Mouse (Mus musculus) MEL (cell line): ENCODE results near the gene BC025920. TPM values are rescaled to one million over a fixed set of nuclear protein-coding genes. Genes with fewer than 3 reads are reported as not detected.

Experiments
- DNase-seq: peaks from one replicate; pipeline ENCODE4 v3.0.0; 2011; ENCODE audit warnings: low read depth, low spot score
- H3K27ac ChIP-seq: 2 replicates; pipeline ENCODE4 v1.5.1; 2012; ENCODE audit warnings: low read depth, mild to moderate bottlenecking, control low read depth, low read length, moderate library complexity; ENCODE audit not compliant: control insufficient read depth
- H3K27me3 ChIP-seq, 2 experiments: fragments of 150-350 bp in 1 of 2; sonication (generic) in 1 of 2; 2 replicates each; pipeline ENCODE4 v1.6.1; 2012; ENCODE audit warnings: low read length in 2 of 2, mild to moderate bottlenecking in 2 of 2, improper control_type of control experiment in 1 of 2, moderate library complexity in 1 of 2; ENCODE audit not compliant: insufficient read depth in 2 of 2, control insufficient read depth in 1 of 2
- H3K36me3 ChIP-seq, 2 experiments: 2 replicates each; pipeline ENCODE4 v1.6.1; 2012 to 2014; ENCODE audit warnings: low read length in 2 of 2, improper control_type of control experiment in 1 of 2, inconsistent platforms in 1 of 2, mild to moderate bottlenecking in 1 of 2; ENCODE audit not compliant: insufficient read depth in 2 of 2, control insufficient read depth in 1 of 2
- H3K4me1 ChIP-seq, 2 experiments: fragments of 150-350 bp in 1 of 2; sonication (generic) in 1 of 2; 2 replicates each; pipeline ENCODE4 v1.6.1; 2012; ENCODE audit warnings: low read length in 2 of 2, improper control_type of control experiment in 1 of 2, mild to moderate bottlenecking in 1 of 2; ENCODE audit not compliant: insufficient read depth in 2 of 2, control insufficient read depth in 1 of 2
- H3K4me3 ChIP-seq, 2 experiments: fragments of 150-350 bp in 1 of 2; sonication (generic) in 1 of 2; 2 replicates each; pipeline ENCODE4 v1.5.1; 2012; ENCODE audit warnings: low read depth in 2 of 2, low read length in 2 of 2, mild to moderate bottlenecking in 2 of 2, moderate library complexity in 2 of 2, control low read depth in 1 of 2, improper control_type of control experiment in 1 of 2; ENCODE audit not compliant: control insufficient read depth in 1 of 2, insufficient read depth in 1 of 2
- H3K79me2 ChIP-seq: 2 replicates; pipeline ENCODE4 v1.6.1; 2012; ENCODE audit warnings: mild to moderate bottlenecking, low read length, moderate library complexity; ENCODE audit not compliant: control insufficient read depth, poor library complexity, insufficient read depth
- H3K9ac ChIP-seq: 2 replicates; pipeline ENCODE4 v1.6.1; 2012; ENCODE audit warnings: low read depth, mild to moderate bottlenecking, control low read depth, low read length, moderate library complexity; ENCODE audit not compliant: control insufficient read depth, poor library complexity, severe bottlenecking
- H3K9me3 ChIP-seq: fragments of 150-350 bp; sonication (generic); replicated peaks from 2 replicates; pipeline ENCODE4 v1.6.1; 2012; ENCODE audit warnings: mild to moderate bottlenecking, low read length, improper control_type of control experiment, moderate library complexity; ENCODE audit not compliant: insufficient read depth
- BHLHE40 ChIP-seq: IDR thresholded peaks from 2 replicates; pipeline ENCODE4 v1.6.1; 2012; ENCODE audit warnings: low read depth, mild to moderate bottlenecking, inconsistent platforms, low read length, improper control_type of control experiment, borderline replicate concordance
- CHD1 ChIP-seq: IDR thresholded peaks from 2 replicates; pipeline ENCODE4 v1.6.1; 2012; ENCODE audit warnings: low read depth, mild to moderate bottlenecking, inconsistent platforms, low read length, improper control_type of control experiment
- CTCF ChIP-seq, 3 experiments: IDR thresholded peaks in 2 of 3; conservative IDR thresholded peaks in 1 of 3; 2 replicates each; pipeline ENCODE4 v1.5.1; 2011 to 2012; ENCODE audit warnings: low read length in 3 of 3, low read depth in 2 of 3, mild to moderate bottlenecking in 2 of 3, improper control_type of control experiment in 1 of 3, inconsistent platforms in 1 of 3, mixed read lengths in 1 of 3, moderate library complexity in 1 of 3; ENCODE audit not compliant: control insufficient read depth in 1 of 3, insufficient read depth in 1 of 3, poor library complexity in 1 of 3, severe bottlenecking in 1 of 3
- E2F4 ChIP-seq: IDR thresholded peaks from 2 replicates; pipeline ENCODE4 v1.6.1; 2011; ENCODE audit warnings: low read depth, low read length, improper control_type of control experiment, borderline replicate concordance
- ELF1 ChIP-seq: IDR thresholded peaks from 2 replicates; pipeline ENCODE4 v1.6.1; 2014; ENCODE audit warnings: low read depth, mild to moderate bottlenecking, inconsistent platforms, low read length, improper control_type of control experiment, moderate library complexity
- EP300 ChIP-seq, 2 experiments: IDR thresholded peaks; 2 replicates each; pipeline ENCODE4 v1.6.1; 2011; ENCODE audit warnings: improper control_type of control experiment in 2 of 2, low read length in 2 of 2, low read depth in 1 of 2, mild to moderate bottlenecking in 1 of 2
- ETS1 ChIP-seq: IDR thresholded peaks from 2 replicates; pipeline ENCODE4 v1.6.1; 2012; ENCODE audit warnings: low read depth, mild to moderate bottlenecking, inconsistent platforms, low read length, improper control_type of control experiment, moderate library complexity
- GABPA ChIP-seq: IDR thresholded peaks from 2 replicates; pipeline ENCODE4 v1.6.1; 2012; ENCODE audit warnings: low read depth, mild to moderate bottlenecking, inconsistent platforms, low read length, improper control_type of control experiment, moderate library complexity
- GATA1 ChIP-seq: IDR thresholded peaks from 2 replicates; pipeline ENCODE4 v1.6.1; 2011; ENCODE audit warnings: low read depth, low read length, improper control_type of control experiment
- HCFC1 ChIP-seq: IDR thresholded peaks from 2 replicates; pipeline ENCODE4 v1.6.1; 2012; ENCODE audit warnings: low read depth, mild to moderate bottlenecking, inconsistent platforms, low read length, improper control_type of control experiment, moderate library complexity
- JUND ChIP-seq: IDR thresholded peaks from 2 replicates; pipeline ENCODE4 v1.6.1; 2011; ENCODE audit warnings: low read depth, mild to moderate bottlenecking, improper control_type of control experiment, low read length
- MAFK ChIP-seq: IDR thresholded peaks from 2 replicates; pipeline ENCODE4 v1.6.1; 2011; ENCODE audit warnings: low read depth, mild to moderate bottlenecking, low read length, improper control_type of control experiment, borderline replicate concordance
- MAX ChIP-seq: IDR thresholded peaks from 2 replicates; pipeline ENCODE4 v1.6.1; 2011; ENCODE audit warnings: low read length, improper control_type of control experiment
- MAZ ChIP-seq: IDR thresholded peaks from 2 replicates; pipeline ENCODE4 v1.6.1; 2012; ENCODE audit warnings: low read depth, mild to moderate bottlenecking, inconsistent platforms, low read length, improper control_type of control experiment
- MYB ChIP-seq: IDR thresholded peaks from 2 replicates; pipeline ENCODE4 v1.6.1; 2011; ENCODE audit warnings: mild to moderate bottlenecking, low read depth, low read length, improper control_type of control experiment
- MYC ChIP-seq: IDR thresholded peaks from 2 replicates; pipeline ENCODE4 v1.6.1; 2011; ENCODE audit warnings: low read depth, mild to moderate bottlenecking, low read length, improper control_type of control experiment, moderate library complexity
- NELFE ChIP-seq: IDR thresholded peaks from 2 replicates; pipeline ENCODE4 v1.6.1; 2011; ENCODE audit warnings: low read depth, low read length, improper control_type of control experiment
- NRF1 ChIP-seq: IDR thresholded peaks from 2 replicates; pipeline ENCODE4 v1.6.1; 2014; ENCODE audit warnings: low read depth, mild to moderate bottlenecking, inconsistent platforms, low read length, improper control_type of control experiment, moderate library complexity; ENCODE audit not compliant: poor library complexity, insufficient read depth, severe bottlenecking
- POLR2AphosphoS2 ChIP-seq: IDR thresholded peaks from 2 replicates; pipeline ENCODE4 v1.6.1; 2011; ENCODE audit warnings: low read length, improper control_type of control experiment
- POLR2AphosphoS5 ChIP-seq: IDR thresholded peaks from 2 replicates; pipeline ENCODE4 v1.6.1; 2012; ENCODE audit warnings: low read depth, borderline replicate concordance, mild to moderate bottlenecking, inconsistent platforms, low read length, moderate library complexity, mixed read lengths
- RAD21 ChIP-seq: IDR thresholded peaks from 2 replicates; pipeline ENCODE4 v1.6.1; 2011; ENCODE audit warnings: mild to moderate bottlenecking, low read depth, low read length, improper control_type of control experiment
- RCOR1 ChIP-seq: IDR thresholded peaks from 2 replicates; pipeline ENCODE4 v1.6.1; 2012; ENCODE audit warnings: low read depth, mild to moderate bottlenecking, inconsistent platforms, low read length, improper control_type of control experiment
- SIN3A ChIP-seq: IDR thresholded peaks from 2 replicates; pipeline ENCODE4 v1.6.1; 2012; ENCODE audit warnings: low read length, improper control_type of control experiment, inconsistent platforms
- TAL1 ChIP-seq: IDR thresholded peaks from 2 replicates; pipeline ENCODE4 v1.6.1; 2012; ENCODE audit warnings: mild to moderate bottlenecking, inconsistent platforms, low read length, moderate library complexity, mixed read lengths
- TBP ChIP-seq: IDR thresholded peaks from 2 replicates; pipeline ENCODE4 v1.8.0; 2011; ENCODE audit warnings: low read depth, low read length, improper control_type of control experiment
- TCF12 ChIP-seq: IDR thresholded peaks from 2 replicates; pipeline ENCODE4 v1.6.1; 2014; ENCODE audit warnings: low read depth, mild to moderate bottlenecking, inconsistent platforms, low read length, improper control_type of control experiment, moderate library complexity
- USF2 ChIP-seq, 2 experiments: IDR thresholded peaks; 2 replicates each; pipeline ENCODE4 v1.6.1; 2011 to 2012; ENCODE audit warnings: improper control_type of control experiment in 2 of 2, low read length in 2 of 2, borderline replicate concordance in 1 of 2, inconsistent platforms in 1 of 2, low read depth in 1 of 2, mild to moderate bottlenecking in 1 of 2; ENCODE audit not compliant: insufficient read depth in 1 of 2
- ZC3H11A ChIP-seq: IDR thresholded peaks from 2 replicates; pipeline ENCODE4 v1.6.1; 2012; ENCODE audit warnings: low read depth, mild to moderate bottlenecking, inconsistent platforms, low read length, improper control_type of control experiment
- ZMIZ1 ChIP-seq: IDR thresholded peaks from 2 replicates; pipeline ENCODE4 v1.6.1; 2012; ENCODE audit warnings: low read depth, mild to moderate bottlenecking, inconsistent platforms, low read length, improper control_type of control experiment, moderate library complexity
- polyA plus RNA-seq, 2 experiments: library from polyadenylated mRNA; stranded (reverse) in 1 of 2; unstranded in 1 of 2; fragments of >175 nt in 1 of 2; fragments of >200 nt in 1 of 2; gene quantifications; 2 replicates each; pipeline versions ENCODE4 v1.2.1 to v1.2.4; 2012; ENCODE audit warnings: low replicate concordance in 2 of 2, low read depth in 1 of 2; ENCODE audit not compliant: insufficient read length in 2 of 2, insufficient read depth in 1 of 2, missing spikeins in 1 of 2
- total RNA-seq: library from RNA; depleted of rRNA; stranded (reverse); fragments of 300-350 nt; gene quantifications from 2 replicates; pipeline ENCODE4 v1.2.3, GENCODE M21; 2012

BC025920 gene
- total and polyA plus RNA-seq, 3 experiments = 1.1 to 1.7 TPM; not detected in 1

GRCm38 (mm10) chr10:81559627-81560539 lies 46.2 kb upstream of the BC025920 start (continued):
- TF ChIP-seq POLR2AphosphoS5 = no peak
- no peak for TF ChIP-seq MAX
- TF ChIP-seq RAD21 = no peak
- TF ChIP-seq EP300 (IDR thresholded peaks at IDR 0.05; ENCODE audit: low read depth in 1 of 2, low read length in 2 of 2) = no peak
- TF ChIP-seq NRF1 = peak; percentile 43; the same call in 1 of the 2 replicates
- no peak for TF ChIP-seq GATA1
- no peak for TF ChIP-seq USF2 (IDR thresholded peaks at IDR 0.05; ENCODE audit: borderline replicate concordance in 1 of 2, insufficient read depth in 1 of 2, low read depth in 1 of 2, low read length in 2 of 2)
- peak; percentile 20 for TF ChIP-seq SIN3A
- no peak for TF ChIP-seq ZMIZ1
- TF ChIP-seq BHLHE40 = no peak
- no peak for TF ChIP-seq JUND
- TF ChIP-seq ETS1 = no peak
- 0 out of 2 replicates have a peak, but pooled peaks have one; percentile 28 for TF ChIP-seq CHD1
- TF ChIP-seq MYB = no peak

GRCm38 (mm10) chr10:81560719-81561459 lies 45.2 kb upstream of the BC025920 start:
- Histone ChIP-seq H3K4me1 (peaks cover 0 to 11% of the 10 kb centered on the region in 2 experiments; a peak in 3 of 4 replicates), H3K27me3 (no peaks in the 10 kb centered on the region), H3K4me3 (peak overlapping the region; percentile 85 to 95), H3K36me3 (peaks cover 2 to 11% of the 10 kb centered on the region in 2 experiments; a peak in 2 of 4 replicates), H3K9me3 (no peaks in the 10 kb centered on the region), H3K27ac (peak overlapping the region; percentile 36; the same call in 1 of the 2 replicates), H3K9ac (peak overlapping the region; percentile 82), H3K79me2 (peaks cover 27% of the 10 kb centered on the region)
- peak; percentile 74 for DNase-seq
- TF ChIP-seq TBP = no peak
- TF ChIP-seq BHLHE40 = no peak
- TF ChIP-seq GABPA = no peak
- TF ChIP-seq ZC3H11A = no peak
- TF ChIP-seq CHD1 = no peak
- no peak for TF ChIP-seq POLR2AphosphoS2
- no peak for TF ChIP-seq ETS1
- TF ChIP-seq SIN3A = 0 out of 2 replicates have a peak, but pooled peaks have one; percentile 16
- 0 out of 2 replicates have a peak, but pooled peaks have one; percentile 9 for TF ChIP-seq HCFC1
- TF ChIP-seq RCOR1 = no peak
- no peak for TF ChIP-seq USF2 (IDR thresholded peaks at IDR 0.05; ENCODE audit: borderline replicate concordance in 1 of 2, insufficient read depth in 1 of 2, low read depth in 1 of 2, low read length in 2 of 2)
- TF ChIP-seq TAL1 = no peak
- TF ChIP-seq POLR2AphosphoS5 = no peak
- TF ChIP-seq JUND = no peak
- no peak for TF ChIP-seq GATA1
- no peak for TF ChIP-seq CTCF (IDR thresholded peaks at IDR 0.05 in 2 of 3, conservative IDR thresholded peaks at IDR 0.05 in 1 of 3; ENCODE audit: control insufficient read depth in 1 of 3, insufficient read depth in 1 of 3, low read depth in 2 of 3, low read length in 3 of 3, poor library complexity in 1 of 3, severe bottlenecking in 1 of 3)
- TF ChIP-seq E2F4 = no peak
- TF ChIP-seq MAZ = peak; percentile 66; the same call in 1 of the 2 replicates
- TF ChIP-seq ELF1 = peak; percentile 66
- no peak for TF ChIP-seq MAX
- no peak for TF ChIP-seq MAFK
- TF ChIP-seq MYC = no peak
- TF ChIP-seq NELFE = no peak
- TF ChIP-seq NRF1 = 0 out of 2 replicates have a peak, but pooled peaks have one; percentile 8
- no peak for TF ChIP-seq TCF12
- TF ChIP-seq RAD21 = no peak
